Mouse (Mus musculus): ENCODE data around the gene Stk32b.

Gene Stk32b

GRCm38 (mm10) chr5:37520441-37520840 lies 196.5 kb downstream of the Stk32b start:
- no peak for DNase-seq (ENCODE audit: low spot score in 2 of 2)

DNA sequence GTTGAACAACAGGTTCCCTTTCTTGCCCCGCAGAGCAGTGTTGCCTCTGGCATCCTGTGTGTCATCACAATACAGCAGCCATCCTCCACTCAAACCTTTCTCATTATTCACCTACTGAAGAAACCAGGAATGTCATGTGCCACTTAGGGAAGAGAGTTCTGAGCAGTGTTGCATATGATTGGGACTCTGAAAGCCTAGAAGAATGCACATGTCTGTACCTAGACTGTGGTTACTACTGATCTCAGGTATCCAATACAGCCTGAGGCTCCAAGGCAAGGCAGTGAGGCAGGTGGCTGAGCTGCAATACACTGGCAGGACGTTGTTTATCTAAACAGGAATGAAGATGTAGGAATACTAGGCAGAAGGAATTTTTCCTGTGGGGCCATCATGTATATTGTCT lies 204.5 kb downstream of the Stk32b start:
- no peak for DNase-seq (ENCODE audit: low spot score in 2 of 2)

GRCm38 (mm10) chr5:37506880-37507519 lies 210.0 kb downstream of the Stk32b start:
- DNase-seq (ENCODE audit: low spot score in 2 of 2): no peak

DNA sequence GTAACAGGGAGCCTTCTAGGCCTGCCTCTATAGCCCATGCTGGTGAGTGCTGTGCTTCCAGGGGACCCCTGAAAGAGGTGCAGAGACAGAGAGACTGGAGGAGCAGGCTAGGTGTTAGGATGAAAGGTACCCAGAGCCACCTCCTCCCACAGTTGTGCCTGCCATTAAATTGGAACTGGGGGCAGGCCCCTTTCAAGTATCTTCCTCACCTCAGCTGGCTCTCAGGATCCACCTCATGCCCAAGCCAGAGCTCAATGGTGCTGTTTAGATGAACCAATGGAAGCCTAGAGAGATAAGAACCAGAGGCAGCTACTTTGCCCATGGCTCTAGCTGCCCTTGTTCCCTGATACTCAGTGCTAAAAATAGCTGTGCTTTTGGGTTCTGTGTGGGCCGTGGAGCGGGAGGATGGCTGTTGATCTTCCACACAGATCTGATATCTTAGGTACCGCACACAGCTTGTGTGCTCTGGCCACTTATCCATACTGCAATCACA lies 221.9 kb downstream of the Stk32b start:
- DNase-seq (ENCODE audit: low spot score in 2 of 2): no peak

DNA sequence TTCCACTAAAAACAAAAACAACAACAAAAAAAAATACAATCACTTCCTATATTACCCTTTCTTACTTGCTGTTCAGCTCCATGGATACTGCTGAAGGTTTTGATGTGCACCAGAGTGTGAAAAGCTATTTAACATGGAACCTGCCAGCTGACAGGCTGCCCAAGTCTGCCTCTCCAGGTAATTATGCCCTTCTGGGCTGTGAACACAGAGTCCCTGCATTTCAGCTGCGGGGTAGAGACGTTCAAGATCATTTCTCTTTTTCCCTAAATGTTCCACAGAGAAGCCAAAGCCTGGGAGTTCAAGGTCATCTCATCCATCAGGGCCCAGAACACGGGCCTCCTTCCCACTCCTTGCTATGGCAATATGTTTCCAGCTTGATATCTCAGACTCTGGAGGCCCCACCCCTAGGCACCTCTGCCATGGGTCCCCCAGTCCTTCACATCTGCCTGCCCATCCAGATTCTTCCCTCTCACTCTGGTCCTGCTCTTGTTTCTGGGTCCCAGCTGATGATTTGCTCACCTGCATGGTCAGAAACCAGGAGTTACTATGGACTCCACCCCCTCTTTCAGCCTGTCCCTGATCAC lies 244.9 kb downstream of the Stk32b start:
- no peak for DNase-seq (ENCODE audit: low spot score in 2 of 2)

- no peak for DNase-seq (ENCODE audit: low spot score in 2 of 2)
Observed at GRCm38 (mm10) chr5:37471584-37471983, 245.4 kb downstream of the Stk32b start.

- DNase-seq (ENCODE audit: low spot score in 2 of 2): no peak
Observed at GRCm38 (mm10) chr5:37469031-37469430, 247.9 kb downstream of the Stk32b start.

DNA sequence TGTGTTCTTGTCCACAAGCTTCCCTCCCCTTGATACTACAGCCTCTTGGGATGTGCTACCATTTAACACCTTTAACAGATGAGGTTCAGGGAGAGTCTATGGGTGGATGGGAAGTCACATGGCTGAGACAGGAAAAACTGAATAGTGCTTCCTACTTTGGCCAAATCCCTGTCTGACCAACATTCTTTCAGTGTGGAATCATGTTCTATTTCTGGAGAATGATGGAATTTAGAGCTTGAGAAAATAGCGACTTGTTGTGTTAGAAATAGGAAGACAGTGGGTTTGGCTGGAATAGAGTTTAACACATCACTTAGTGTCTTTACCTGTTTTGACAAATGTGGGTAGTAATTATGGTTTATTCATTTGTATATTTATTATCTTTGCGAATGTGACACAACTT lies 249.3 kb downstream of the Stk32b start:
- DNase-seq (ENCODE audit: low spot score in 2 of 2): no peak

DNA sequence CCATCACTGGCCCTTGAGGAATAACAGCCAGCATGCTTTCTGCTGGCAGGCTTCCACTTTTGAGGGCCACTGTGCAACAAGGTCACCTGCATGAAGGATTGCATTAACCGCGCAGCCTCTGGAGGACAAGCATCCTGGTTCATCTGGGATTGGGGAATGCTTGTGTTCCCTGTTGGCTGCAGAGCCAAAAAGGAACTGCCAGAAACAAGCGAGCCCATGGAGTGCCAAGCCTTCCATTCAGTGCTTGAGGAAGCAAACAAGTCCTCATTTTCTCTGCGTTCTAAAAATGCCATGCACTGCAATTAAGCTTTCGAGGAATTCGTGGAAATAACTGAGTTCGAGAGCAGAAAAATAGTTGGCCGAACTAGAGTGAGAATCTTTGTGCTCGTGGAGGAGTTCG lies 251.5 kb downstream of the Stk32b start:
- peak; percentile 1 to 13 for DNase-seq (ENCODE audit: low spot score in 2 of 2)

DNA sequence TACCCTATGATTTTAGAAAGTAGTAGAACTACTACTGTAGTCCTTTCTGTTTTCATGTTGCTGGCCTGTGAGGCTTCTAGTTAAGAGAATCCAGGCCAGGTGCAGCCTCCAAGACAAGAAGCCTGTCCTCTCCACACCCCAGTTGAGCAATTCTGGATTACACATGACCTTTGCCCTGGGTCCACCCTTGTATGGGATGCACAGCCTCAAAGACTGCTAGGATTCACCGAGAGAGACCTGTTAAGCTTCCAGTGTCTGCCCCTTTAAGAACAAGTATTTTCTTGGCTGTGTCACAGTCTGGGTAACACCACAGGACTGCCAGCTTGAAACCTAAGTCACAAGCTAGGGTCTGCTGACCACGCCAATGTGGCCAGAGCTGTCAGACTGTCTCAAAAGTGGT lies 258.7 kb downstream of the Stk32b start:
- no peak for DNase-seq (ENCODE audit: low spot score in 2 of 2)

DNA sequence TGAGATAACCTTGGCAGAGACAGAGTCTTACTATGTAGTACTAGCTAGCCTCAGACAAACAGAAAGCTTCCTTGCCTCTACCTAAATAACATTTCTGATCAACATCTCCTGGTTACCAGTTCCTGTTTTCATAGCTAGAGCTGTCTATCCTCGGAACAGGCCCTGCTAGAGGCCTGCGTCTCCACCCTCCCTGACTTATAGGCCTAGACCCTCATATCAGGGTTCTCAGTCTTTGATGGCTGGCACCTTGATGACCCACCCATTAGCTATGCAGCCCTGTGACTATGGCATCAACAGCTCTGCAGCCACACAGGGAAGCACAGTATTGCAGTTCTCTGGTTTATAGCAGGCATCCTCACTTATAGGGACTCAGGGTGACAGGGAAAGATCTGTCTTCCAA lies 259.1 kb downstream of the Stk32b start:
- no peak for DNase-seq (ENCODE audit: low spot score in 2 of 2)

DNA sequence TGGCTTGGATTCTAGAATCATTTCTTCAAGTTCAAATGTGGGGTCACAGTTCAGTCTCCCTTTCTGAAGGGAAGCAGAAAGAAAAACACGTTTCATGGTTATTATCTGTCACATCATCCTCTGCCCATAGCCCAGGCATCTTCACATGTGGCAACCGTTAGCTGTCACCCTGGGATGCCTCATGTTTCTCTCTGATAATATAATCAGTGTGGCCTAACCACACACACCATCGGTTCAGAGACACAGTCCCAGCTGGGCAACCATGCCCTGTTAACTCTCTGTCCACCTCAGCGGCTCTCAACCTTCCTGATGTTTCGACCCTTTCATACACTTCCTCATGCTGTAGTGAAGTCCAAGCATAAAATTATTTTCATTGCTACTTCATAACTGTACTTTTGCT lies 259.8 kb downstream of the Stk32b start:
- no peak for DNase-seq (ENCODE audit: low spot score in 2 of 2)

- DNase-seq (ENCODE audit: low spot score in 2 of 2): no peak
Observed at GRCm38 (mm10) chr5:37456590-37456989, 260.4 kb downstream of the Stk32b start.

DNA sequence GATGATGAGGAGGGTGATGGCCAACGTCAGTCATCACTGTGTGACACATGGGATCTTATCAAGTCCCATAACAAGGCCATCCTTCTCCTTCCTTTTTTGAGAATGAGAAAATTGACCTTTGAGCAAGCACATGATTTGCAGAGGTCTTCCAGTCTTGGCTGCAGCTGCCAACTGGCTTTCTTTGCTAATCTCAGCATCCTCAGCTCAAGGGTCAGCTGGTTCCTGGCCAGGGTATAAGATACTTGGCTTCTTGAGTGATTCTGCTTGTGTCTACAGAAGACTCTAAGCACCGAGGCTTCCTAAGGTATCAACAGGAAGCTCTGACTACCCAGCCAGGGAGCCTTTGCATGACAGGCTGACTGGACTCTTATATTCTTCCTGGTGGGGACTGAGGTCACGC lies 269.4 kb downstream of the Stk32b start:
- no peak for DNase-seq (ENCODE audit: low spot score in 2 of 2)

- no peak for DNase-seq (ENCODE audit: low spot score in 2 of 2)
Observed at GRCm38 (mm10) chr5:37442767-37443166, 274.2 kb downstream of the Stk32b start.

DNA sequence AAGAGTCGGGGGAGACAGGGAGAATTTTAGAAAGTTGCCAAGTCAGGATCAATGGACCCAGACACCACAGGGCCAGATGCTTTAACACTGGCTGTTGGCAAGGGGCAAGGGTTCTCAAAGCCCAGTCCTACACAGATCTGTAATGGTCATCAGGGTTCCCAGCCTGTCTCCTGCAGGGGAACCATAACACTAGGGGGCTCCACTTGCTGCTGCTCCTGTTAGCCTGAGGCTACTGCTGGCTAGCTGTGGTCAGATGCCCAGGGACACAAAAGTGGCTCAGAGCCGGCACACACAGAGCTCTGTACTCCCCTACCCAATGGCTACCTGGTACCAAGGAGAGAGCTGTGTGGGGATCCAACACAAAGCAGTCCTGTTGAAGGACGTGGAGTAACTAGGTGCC lies 281.6 kb downstream of the Stk32b start:
- no peak for DNase-seq (ENCODE audit: low spot score in 2 of 2)

- DNase-seq (ENCODE audit: low spot score in 2 of 2): no peak
Observed at GRCm38 (mm10) chr5:37427210-37427609, 289.8 kb downstream of the Stk32b start.

DNA sequence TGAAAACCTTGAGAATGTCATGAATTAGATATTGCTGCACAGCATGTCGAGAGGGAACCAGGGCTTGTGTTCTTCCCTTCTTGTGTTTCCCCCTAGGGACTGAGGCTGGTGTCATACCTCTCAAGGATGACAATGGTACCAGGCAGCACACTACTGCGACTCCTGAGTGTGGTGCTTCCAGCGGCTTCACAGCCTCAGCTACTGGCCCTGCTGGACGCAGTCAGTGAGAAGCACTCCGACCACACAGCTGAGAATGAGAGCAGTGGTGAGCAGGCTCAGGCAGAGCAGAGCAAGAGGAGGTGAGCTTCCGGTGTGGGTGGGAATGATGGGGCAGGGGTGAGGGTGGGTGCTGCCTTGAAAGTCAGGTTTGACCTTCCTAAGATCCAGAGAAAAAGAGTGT lies 297.9 kb downstream of the Stk32b start:
- no peak for DNase-seq (ENCODE audit: low spot score in 2 of 2)

Data from left cerebral cortex, adult 9 months (tissue).